Mouse (Mus musculus) cerebellum, adult 11-12 months (tissue): ENCODE results near the gene Mmd.

Experiments
- DNase-seq: peaks from one replicate; pipeline ENCODE4 v3.0.0; 2022

Mmd gene

DNA sequence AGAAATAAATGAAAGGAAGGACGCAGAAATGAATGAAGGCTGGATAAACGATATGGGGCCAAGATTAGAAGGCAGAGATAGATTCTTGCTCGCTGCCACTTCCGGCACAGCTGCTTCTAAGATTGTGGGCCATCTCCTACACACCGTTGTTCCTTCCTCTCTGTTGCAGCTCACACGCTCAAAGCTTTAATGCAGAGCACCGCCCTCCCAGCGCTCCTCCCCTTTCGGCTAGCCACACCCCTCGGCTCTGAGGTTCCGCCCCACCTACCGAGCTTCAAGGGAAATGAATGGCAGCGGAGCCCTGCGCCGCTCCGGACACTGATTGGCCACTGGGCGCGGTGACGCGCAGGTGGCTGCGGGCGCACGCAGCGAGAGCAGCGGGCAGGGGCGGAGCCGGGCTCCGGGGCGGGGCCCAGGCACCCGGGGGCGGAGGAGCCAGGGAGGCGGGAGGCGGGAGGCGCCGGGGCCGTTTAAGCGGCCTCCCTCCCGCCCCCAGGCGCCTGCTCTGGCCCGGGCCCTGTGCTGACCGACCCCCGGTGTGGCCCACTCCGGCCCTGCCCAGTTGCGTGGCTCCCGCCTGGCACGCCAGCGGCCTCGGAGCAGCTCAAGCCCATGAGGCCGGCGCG, at the start of gene Mmd:
Gene Mmd (plus strand): TSS at position 432 of the 626 bp plus-strand sequence.
- DNase-seq = peak; percentile 98

DNA sequence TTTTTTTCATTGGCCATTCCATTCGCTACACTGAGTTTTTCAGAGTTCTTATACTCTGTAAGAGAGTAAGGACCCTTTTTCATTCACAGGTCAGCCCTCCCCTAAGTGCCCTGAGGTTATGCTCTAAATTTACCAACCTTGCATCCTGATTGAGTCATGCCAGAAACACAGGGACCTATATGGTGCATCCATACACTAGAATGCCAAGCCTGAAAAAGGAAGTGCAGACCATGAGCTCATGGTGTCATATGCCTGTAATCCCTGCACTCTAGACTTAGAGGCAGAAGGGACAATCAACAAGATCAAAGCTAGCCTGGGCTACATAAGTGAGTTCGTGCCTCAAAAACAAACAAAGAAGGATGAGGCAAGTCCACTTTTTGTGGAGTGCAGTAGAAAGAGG, 48.4 kb upstream of the Mmd start:
- DNase-seq = no peak

DNA sequence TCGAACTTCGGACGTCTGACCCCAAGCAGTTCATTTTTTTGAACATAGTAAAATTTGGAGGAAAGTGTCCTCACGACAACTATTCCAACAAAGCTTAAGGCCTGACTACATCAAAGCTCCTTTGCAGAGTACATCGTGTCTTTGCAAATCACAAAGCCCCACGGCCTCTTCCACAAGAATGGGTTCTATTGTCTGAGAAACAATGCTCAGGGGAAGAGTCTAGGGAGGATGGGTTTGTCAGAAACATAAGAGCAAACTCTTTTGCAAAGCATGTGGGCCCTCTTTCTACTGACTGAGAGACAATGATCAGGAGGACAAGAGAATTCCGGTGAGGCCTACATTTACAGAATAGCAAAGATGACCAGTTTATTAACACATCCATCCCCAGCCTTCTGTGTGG, 35.0 kb upstream of the Mmd start:
- DNase-seq = no peak

DNA sequence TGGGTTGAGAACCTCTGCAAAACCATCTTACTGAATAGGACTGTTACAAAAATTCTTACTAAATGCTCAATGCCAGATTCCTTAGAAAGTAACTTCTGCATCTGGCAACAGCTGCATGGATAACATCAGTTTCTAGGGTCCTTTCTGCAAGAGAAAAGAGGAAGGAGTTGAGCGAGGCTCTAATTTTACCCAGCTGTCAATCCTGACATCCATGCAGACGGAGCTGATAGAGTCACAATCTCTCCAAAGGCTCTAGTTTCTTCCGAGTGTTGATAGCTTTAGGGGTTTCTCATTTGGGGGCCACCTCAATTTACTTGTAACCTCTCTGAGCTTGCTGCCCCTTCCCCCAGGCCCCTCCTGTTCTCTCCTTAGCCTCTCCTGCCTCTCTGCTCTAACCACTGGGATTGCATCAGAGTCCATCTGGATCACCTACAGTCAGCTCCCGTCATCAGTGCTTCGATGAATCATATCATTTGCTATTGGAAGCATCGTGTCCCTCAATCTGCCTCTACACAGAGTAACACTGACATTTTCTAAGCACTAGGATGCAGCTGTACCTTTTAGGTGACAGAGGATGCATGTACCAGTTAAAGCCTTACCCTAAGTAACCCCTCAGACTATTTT, 29.1 kb upstream of the Mmd start:
- no peak for DNase-seq

DNA sequence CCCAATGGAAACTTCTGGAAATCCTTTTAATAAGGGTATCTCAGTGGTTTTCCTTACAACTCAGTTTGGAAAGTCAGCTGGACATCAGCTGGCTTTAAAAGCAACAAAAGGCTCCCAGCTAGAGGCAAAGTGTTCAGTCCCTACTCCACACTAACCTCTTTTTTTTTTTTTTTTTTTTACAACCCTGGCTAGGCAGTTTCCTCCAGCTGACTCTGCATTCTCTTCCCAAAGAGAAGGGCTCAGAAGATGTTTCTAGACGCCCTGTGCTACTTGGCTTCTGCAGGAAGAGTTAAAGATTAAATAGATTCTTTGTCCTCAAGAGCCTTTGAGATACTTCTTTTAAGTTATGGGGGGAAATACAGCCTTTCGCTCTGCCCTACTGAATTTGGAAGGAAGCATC, 28.5 kb upstream of the Mmd start:
- no peak for DNase-seq

DNA sequence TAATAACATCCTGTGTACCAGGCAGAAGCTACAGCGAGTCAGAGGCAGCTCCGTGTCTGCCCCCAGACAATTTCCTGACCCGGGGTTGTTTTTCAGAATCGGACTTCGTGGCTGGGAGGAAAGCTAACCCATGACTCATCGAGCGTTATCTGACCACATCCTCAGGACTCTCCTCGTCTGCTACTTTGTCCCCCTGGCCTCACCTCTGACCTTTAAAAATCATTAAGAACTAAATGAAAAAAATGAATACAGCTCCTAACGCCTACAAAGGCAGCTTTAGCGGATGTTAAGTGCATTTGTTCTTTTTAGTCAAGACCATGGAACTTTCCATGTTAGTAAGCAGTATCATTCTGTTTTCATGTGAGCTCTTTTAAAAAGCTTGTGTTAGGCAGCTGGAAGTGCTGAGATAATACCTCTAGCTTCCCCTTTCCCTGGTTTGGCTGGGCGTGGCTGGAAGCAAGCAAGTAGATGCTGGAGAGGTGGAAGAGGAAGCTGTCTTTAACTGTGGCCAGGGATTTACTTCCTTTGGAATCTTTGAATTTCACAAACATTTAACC, 24.3 kb upstream of the Mmd start:
- no peak for DNase-seq

DNA sequence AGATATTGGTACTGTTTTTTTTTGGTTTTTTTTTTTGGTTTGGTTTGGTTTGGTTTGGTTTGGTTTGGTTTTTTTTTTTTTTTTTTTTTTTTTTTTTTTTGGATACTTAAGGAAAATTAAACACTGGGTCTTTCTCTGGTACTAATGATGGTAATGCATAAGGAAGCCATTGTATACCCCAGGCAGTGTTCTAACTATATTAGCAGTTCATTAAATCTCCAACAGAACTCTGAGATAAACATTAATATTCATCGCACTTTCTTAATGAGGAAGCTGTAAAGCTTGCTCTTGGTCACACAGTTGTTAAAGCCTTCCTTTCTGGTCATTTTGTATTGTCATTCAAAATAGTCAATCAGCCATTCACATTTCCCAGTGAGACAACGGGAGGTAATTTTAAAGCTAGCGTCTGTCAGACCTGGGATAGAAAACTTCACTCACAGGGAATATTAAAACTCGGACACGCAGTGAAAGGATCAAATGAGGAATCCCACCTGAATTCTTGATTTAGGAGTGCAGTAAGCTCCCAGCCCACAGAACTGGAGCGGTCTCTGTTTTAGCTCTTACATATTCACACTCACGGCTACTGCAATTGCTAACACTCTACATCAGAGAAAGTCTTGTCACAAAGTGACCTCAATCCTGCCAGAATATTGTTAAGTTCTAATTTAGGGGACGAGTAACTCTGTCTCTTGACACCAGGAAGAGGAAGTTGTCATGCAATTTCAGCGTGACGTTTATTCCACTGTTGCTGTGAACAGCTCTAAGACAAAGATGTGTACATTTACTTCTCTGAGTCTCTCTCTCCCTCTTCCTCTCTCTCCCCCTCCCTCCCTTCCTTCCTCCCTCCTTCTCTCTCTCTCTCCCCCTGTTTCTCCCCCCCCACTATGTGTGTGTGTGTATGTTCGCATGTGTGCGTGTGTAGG, 22.0 kb upstream of the Mmd start:
- no peak for DNase-seq

DNA sequence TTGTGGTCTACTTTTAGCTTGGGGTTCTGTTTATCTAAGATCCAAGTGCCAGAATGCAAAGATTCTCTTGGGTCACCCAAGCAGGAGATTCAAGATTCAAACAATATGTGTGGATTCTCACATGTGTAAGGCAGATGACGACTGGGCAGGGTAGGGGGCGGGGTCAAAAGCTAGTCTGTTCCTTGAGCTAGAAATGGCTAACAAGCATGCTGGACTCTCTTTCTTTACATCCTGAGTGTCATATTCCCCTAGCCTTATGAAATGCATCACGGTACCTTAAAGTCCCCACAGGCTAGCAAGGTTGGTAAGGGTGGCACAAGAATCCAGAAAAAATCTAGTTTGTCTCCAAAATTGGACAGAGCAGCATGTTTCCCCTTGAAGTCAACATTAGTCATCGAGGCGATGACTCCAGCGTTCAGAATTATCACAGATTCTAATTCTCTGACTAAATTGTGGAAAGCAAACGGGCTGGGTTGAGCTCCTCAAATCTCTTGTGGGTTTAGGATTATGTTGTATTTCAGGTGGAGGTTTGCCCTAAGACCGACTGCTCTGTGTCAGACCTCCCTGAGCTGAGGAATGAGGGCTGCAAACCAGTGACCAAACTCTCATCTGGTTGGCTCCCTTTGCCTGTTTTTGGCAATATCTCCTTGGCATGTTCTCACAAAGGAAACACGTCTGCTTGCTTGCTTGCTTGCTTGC, 20.9 kb upstream of the Mmd start:
- no peak for DNase-seq

DNA sequence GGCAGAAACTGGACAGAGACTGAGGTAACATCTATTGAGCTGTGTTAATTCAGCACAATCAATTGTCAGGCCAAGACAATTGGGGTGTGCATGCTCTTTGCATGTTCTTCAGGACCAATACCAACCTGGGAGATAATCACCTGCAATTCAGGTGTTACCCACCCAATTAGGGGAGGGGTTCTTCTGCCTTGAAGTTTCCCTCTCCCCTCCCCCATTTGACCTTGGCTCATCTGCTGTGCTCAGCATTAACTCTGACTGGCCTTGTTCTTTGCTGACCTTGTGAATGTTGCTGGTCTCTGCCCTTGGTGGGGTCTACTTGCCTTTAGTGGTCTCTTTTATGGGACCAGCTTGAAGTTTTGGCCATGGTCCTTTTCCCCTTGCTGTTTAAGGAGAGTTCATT, 19.5 kb upstream of the Mmd start:
- no peak for DNase-seq

DNA sequence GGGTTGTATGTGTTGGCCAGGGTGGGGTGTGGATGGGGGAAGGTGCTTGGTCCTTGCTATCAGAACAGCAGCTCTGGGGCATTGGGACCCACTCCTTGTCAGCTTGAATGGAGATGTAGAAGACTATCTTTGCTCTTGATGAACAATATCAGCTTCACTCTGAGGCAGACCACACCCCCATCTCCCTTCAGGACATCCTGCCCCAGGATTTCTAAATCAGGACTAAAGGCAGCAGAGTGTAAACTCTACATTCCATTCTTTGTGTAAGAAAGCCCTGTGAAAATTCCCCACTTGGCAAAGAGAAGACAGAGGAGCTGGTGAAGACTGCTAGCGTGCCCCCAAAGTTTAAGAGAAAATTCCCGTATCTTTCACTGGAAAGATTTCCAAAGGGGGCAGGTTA, 18.6 kb upstream of the Mmd start:
- DNase-seq = no peak

DNA sequence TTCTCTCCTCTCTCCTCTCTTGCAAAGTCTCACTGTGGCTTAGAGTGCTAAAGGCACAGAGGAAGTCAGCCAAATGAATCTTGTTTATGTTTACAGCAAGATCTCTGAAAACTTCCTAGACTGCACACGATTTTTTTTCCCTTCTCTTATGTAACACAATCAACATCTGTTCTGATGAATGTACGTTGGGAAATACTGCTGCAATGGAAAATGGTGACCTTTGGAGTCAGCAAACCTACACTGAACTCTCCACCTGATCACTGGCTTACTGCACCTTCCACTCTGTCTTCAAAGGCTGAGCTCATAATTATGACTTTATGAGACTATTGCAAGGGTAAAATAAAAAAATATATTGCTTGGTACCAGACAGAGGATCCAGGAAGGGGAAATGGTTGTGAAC, 17.6 kb upstream of the Mmd start:
- no peak for DNase-seq

DNA sequence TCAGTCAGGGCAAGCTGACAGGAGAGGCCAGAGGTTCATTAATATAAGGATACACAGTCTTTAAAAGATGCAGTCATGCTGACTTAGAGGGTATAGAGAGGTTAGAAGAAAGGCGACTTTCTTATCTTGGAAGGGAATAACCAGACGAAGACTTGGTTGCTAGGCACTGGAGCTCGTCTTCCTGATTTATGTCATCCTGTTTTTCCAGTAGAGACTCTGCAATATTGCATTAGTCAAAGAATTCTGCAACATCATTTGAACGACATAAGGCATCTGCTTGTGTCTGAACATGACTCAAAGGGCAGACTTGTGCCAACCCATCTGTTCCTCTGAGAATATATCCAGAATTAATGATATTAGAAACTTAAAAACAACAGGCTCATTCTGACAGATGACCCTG, 16.6 kb upstream of the Mmd start:
- DNase-seq = no peak

DNA sequence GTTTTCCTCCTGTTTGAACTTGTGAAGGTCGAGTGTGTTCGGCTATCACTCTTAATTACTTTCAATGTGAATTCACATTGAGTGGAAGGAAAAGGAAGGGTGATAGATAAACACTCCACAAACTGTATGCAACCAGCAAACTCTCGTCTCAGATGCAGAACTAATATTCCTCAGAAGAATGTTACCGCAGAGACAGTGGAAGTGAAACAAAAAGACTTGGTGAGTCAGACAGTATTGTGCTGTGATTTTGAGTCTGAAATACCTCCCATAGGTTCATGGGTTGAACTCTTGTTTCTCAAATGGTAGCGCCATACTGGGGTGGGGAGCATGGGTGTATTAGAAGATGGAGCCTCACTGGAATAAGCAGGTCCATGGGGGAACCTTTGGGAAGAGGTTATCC, 14.0 kb upstream of the Mmd start:
- DNase-seq = no peak

DNA sequence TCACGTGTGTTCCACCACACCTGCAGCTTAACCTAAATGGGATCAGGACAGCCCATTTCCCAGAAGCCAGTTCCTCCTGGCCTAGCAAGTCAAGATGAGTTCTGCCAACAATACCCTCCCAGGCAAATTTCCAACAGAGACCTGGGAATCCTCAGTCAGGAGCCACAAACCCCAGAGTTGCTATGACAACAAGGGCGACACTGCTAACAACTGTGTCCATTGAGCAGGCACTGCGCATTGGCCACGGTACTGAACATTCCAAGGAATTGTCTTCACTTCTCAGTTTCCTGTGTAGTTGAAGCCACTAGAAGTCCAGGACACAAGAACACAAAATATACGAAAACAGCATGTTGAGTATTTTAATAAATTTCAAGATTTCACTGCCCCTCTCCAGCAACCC, 11.6 kb upstream of the Mmd start:
- DNase-seq = no peak

DNA sequence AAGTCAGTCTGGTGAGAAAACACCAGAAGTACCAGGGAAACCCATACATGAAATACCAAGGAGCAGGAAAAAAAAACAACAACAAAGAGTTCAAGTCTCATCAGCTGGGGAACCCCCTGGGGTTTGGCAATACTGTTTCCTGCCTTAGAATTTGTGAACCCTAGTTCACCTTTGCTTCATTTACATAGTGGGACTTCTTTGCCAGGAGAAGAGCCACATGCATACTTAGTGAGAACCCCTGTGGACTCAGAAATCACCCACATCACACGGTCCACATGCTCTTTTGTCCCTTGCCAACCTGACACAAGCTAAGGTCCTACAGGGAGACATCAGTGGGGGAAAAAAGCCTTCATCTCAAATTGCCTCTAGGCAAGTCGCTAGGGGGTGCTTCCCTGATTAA, 10.6 kb upstream of the Mmd start:
- DNase-seq = no peak

DNA sequence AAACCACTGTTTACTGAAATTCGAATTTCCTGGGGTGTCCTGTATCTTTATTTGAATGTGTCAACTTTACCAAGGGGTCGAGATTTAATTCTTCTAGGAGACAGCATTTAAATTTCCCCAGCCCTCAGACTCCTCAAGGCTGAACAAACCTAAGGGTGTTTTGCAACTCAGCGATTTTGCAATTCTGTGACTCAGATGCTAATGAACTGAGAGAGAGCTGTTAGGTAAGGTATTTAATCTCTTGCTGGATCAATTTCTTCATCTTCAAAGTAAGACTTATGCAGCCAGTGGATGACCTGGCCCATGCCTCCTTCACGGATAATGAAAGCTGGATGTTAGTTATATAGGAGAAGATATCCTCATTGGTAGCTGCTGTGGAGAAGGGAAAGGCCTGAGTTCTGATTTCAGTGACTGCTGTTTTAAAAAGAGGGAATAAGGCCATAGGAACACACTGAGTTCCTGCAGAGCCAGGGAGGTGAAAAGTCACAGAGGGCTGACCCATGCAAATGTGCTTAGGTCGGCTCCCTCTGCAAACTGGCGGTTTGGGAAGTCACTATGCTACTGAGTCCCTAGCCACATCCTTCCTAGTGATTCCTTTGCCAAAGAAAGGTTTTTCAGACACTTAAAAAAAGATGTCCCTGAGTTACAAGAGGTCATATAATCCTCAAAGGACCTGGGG, 8.5 kb upstream of the Mmd start:
- no peak for DNase-seq

DNA sequence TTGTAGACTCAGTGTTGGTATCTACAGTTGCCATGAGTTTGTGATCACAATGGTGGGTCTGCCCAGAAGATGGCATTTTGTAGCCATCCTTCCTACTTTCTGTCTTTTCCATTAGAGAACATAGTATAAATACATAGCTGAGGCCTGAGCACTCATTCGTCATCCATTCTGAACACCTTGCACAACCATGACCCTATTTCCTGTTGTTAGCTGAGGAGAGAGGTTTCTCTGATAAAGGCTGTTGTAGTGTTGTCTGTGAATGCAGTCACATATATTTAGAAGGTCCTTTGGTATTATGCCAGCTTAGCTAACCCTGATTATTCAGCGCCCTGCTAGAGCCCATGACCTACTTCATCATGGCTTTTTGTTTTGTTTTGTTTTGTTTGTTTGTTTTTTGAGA, 7.4 kb upstream of the Mmd start:
- DNase-seq = no peak

DNA sequence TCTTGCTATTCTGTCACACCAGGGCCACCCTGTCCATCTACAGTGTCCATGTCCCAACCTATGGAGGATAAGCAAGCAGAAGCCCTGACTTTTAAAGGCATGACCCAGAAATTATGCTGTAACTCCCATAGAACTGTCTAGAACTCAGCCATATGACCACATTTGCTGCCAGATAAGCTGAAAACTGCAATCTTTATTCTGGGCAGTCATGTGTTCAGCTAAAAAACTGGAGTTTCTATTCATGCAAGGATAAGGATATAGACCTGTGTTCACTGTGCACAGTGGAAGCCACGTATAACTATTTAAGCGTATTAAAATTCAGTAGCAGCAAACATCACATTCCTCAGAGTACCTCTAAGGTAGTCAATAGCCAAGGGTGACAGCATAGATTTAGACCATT, 6.0 kb upstream of the Mmd start:
- DNase-seq = no peak

DNA sequence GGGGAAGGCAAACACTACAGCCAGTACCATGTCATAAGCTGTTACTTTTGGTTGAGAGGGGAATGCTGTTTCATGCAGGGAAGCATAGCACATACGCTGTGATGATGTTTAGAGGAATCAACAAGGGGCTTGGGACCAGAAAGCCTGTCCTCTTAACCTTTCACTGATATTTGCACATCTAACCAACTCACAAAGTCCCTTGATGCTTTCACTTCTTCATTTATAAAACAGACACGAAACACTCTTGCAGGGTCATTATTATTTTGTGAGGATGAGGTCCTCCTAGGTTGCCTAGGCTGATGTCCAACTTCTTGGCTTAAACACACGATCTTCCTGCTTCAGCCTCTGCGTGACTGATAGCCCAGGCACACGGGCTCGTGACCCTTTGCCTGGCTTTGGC, 3.6 kb upstream of the Mmd start:
- no peak for DNase-seq

DNA sequence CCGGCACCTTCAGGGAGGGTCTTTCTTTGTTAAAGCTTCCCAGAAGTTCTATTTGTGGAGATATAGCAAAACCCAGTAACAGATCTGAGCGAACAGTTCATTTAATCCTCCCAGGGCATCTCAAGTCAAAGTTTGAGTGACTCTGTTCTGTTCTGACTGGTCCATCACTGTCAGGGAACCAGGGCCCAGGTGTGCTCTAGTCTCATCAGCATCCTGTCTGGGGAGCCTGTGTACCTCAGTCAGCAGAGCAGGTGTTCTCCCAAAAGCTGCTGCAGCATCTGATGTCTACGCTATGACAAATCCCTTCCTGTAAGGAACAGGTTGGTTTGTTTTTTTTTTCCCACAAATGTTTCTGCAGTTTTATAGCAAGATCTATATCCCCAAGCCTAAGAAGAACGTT, 2.6 kb upstream of the Mmd start:
- no peak for DNase-seq

DNA sequence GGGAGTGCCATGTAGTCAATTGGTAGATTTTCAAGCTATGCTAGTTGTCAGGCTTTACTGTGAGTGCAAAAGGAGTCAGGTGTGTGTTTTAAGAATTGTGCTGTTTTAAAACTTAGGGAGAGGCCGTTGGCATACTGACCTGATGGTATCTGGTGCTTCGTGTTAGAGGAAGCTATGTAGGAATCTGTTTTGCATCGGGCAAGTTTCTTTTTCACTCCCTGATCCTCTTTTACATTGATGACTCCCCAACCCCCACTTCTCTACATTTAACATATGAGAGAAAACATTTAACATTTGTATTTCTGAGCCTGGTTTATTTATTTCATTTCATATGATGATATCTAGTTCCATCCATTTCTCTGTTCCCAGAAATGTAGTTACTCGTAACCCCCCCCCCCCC, 1.5 kb upstream of the Mmd start:
- DNase-seq = no peak

DNA sequence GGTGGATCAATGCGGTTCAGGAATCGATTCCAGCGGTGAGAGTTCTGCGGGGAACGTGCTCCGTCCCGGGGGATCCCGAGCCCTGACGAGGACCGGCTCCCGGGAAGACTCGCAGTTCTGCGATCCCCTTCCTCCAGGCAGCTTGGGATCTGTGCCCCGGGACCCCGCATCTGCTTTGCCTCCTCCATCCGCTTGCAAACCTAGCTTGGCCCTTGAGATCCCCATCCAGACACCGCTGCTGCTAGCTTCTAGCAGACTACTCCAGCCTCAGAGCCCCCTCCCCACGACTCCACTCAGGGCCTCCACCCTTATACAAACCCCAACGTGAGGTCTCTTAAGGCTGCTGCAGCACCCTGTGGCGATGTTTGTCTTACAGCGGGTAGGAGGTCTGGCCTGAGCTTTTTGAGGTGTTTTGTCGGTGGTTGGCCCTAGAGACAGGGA, 465 bp downstream of the Mmd start:
- peak; percentile 48 for DNase-seq

DNA sequence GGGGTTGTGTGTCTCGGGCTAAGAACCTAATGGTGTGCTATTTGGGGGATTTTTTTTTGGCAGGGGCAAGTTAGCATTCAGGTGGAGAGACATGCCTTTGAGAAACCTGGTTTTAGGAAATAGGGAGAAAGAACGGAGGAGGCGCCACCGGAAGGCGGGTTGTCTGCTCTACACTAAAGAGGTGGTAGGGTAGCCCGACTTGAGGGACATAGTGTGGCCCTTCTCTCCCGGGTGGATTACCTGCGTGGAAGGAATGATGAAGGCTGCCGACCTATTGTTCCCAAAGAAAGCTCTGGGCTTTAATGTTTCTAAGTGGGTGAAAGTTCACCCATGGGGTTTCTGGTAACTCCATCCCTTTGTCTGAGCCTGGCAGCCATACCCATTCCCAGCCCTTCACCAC, 933 bp downstream of the Mmd start:
- DNase-seq = no peak
